Mouse (Mus musculus) adrenal gland, adult 8-10 months (tissue): ENCODE data around the gene Mroh3. TPM values are rescaled to one million over a fixed set of nuclear protein-coding genes. Genes with fewer than 3 reads are reported as not detected.

ENCODE experiments used
- DNase-seq: peaks from one replicate; pipeline ENCODE4 v3.0.0; 2022
- total RNA-seq, 4 experiments: library from RNA; stranded (reverse); gene quantifications; 2 replicates each; pipeline ENCODE4 v1.2.4; 2022

The Mroh3 gene
- total RNA-seq, 4 experiments from 2014 or later: not detected

DNA sequence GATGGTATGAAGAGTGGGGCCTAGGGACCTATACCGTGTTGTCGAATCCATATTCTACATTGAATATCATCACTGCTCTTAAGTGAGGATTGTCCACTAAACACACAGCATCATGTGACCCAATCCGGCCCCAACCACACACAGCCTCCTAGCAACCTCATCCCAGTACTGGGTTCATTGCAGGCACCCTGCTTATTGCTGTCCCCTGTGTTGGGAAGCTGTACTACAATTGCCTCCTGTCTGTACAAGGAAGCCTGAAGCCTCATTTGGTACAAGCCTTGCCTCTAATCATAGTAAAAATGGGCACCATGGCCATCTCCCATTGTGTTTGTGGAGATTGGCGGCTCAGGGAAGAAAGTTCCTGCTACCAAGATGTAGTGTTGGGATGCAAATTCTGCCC is 56.3 kb downstream of the Mroh3 start:
- no peak for DNase-seq

DNA sequence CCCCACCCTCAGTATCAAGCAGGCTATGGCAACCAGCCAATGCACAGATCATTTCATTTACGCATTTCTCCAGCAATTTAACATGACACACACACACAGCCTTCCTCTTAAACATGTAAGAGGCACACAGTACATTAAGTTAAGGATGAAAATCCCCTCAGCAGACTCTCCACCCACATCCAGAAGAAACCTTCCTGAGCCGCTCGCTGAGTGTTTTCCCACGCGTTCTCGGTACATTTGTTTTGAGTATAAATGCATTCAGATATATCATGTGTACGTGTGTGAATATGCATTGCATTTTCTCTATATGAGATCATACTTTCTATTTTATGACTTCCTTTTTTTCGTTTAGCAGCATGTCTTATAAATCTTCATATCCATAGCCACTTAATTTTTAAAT is 61.3 kb downstream of the Mroh3 start:
- DNase-seq: no peak

DNA sequence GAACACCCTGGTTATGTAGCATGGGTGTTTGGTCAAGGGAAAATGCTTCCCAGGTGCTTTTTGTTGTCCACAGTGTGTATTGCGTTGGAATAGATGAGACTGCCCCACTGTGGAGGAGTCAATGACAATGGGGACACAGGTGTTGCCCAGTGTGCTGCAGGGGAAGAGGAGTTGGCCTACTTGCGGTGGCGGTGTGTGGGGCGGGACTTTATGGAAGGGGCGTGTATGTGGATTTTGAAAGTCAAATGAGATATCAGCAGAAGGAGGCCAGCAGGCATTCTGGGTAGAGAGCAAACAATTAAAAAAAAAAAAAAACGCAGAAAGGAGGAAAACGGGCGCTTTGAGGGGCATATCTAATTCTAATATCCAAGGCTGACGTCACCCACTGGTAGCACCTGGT is 62.9 kb downstream of the Mroh3 start:
- DNase-seq: no peak

DNA sequence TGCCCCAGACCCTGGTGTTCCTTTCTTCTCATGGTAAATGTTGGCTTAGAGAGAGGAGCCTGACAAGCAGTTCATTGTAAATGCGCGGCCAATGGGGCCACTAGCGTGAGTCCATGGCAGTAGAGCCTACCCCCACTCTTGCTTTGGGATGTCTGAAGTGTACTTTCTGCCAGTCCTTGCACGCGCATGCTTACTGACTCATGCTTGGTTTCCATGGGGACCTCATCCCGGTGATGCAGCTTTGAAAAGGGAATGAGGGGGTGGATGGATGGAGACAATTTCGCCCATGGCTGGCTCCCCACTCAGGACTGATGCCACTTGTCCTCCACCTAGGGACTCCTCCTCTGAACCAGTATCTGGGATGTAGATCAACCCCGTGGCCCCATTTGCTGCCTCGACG is 69.1 kb downstream of the Mroh3 start:
- no peak for DNase-seq

DNA sequence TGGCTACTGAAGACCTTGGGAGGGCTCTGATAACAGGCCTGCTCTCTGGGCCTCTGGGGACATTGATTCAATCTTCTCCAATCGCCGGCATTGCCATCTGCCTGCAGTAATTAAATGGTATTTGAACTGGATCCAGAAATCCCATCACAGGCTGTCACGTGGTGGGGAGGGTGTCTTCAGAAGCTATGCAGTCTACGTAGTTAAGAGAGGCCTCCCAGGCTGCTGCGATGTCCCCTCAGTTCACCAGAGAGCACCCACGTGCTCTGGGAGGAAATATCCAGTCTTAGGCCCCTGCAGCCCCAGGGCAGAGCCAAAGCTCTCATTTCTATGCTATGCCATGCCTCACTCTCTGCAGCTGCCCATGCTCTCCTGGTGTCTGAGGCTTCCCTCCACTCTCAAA is 70.3 kb downstream of the Mroh3 start:
- DNase-seq: no peak

DNA sequence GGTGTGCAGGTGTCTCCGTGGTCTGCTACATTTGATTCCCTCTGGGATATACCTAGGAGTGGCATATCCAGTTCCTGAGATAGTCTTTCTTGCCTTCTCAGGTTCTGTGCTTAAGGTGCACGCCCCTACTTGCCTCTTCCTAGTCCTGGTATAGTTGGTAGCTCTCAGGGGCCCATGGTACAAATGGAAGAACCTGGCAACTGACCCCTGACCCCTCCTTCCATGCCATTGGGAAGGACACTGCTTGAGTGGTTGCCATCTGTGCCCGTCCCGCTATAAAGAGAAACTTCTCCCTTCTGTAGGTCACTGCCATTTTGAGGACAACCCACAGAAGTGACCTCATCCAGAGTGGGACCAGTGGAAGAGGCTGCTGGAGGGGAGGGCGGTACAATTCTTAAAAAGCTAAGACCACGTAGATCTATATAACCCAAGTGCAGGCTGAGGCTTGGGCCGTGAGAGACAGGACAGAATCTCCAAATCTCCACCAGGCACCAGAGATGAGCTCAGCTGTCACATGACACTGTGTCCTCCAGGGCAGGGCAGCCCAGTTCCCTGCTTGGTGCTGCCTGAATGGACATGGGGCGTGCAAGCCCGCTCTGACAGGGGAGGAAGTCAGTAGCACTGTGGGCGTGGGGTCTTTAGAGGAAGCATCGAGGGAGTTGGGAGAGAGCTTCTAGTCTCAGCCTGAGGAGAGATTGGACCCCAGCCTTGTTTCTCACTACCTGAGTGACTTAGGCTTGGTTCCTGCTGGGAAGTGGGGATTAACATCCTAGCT is 71.3 kb downstream of the Mroh3 start:
- DNase-seq: no peak

DNA sequence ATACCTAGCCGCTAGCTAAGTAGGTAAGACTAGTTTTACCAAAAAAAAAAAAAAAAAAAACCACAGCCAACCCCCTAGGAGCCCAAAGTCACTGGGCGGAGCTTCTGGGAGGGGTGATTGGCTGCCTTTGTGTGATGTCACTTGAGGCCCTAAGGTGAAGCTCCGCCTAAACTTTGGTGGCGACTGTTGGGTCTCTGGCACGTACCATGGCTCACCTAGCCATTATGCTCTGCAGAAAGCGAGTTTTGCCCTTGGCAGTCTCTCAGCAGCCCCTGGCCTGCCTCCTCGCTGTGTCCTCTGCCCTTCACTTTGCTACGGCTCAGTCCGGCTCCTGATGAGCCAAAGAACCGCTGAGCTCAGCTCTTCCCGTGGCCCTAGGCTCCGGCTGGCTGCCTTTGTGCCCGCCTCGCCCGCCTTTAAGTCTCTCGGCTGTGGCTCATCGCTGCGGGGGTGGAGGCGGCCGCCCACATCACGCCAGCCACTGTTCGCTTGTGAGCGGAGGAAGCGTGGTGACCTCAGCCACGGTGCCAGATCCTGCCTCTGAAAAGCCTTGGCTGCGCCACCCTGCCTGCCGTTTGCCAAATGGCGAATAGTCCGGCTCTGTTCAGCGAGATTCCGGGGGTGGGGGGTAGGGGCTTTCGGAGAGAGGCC is 72.5 kb downstream of the Mroh3 start:
- peak; percentile 84 for DNase-seq

DNA sequence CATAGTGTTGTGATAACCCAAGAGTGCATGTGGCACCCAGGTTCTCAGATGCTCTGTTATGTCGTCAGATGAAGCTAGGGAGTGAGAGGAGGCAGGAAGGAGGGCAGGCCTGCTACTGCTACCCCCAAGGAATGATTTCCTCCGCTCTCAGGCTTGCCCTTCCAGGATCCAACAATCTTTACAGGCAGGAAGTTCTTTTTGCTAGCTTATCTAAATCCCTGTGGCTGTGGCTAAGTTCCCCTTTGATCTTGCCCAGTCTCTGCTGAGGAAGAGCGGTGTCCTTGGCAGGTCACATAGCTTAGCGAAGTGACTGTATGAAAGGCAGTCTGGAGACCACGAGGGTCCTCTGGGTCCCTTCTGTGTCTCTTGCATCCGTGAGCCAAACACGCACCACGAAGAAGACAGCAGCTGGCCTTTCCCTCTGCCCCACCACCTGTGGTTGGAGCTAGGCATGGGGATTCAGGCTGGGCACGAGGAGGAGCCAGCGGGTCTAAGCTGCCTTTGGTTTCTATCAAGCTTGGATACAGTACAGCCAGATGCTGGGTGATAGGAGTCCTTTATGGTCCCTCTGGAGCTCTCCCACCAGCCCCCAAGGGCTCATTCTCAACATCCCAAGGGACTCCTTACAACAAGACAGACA is 74.3 kb downstream of the Mroh3 start:
- peak; percentile 28 for DNase-seq

DNA sequence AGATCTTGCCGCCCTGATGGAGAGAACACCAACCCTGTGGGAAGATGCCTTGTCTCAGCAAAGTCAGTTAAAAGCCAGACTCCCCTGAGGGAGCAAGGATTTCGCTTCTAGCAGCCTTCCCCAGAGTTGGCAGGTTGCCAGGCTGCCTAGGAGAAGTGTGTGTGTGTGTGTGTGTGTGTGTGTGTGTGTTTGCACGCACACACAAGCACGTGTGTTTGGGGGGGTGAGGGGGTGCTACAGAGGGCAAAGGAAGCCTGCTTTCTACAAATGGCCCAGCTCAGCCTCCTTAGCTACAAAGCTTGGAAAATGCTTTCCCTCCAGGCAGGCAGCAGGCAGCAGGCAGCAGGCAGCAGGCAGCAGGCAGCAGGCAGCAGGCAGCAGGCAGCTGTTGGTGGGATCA is 75.1 kb downstream of the Mroh3 start:
- DNase-seq: no peak

DNA sequence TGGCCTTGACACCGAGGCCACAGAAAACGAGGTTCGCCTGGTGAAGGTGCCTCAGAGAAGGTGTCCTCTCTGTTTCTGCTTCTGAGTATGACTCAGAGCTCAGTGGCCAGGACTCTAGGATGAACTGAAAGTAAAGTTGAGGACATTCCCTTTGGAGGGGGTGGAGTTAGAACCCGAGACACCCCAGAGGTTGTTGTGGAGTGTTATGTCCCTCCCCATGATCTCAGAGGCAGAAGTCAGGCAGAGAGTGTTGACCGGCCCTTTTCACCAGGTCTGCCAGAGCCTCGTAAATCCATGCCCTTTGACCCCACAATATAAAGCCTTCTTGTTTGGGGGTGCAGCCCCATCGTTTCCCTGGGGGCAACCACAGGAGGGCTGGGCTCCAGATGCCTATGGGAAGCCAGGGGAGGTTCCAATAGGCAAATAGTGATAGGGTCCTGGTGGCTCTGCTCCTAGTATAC is 75.5 kb downstream of the Mroh3 start:
- no peak for DNase-seq

DNA sequence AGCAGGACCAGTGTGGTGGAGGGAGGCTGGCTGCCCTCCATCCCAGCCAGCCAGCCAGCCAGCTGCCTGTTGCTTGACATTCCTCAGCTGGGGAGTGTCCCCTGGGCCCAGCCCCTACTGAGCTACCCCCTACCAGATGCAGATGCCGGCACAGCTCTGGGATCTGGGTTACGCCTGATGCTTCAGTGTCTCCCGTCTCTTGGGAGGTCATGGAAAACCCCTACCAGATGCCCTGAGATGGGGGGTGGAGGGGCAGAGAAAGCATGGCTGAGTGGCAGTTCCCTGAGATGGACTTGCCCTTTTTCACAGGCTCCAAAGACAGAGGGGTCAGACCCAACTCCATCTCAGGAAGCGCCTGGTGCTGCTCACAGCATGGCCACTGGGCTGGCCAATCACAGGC is 76.1 kb downstream of the Mroh3 start:
- DNase-seq: no peak

DNA sequence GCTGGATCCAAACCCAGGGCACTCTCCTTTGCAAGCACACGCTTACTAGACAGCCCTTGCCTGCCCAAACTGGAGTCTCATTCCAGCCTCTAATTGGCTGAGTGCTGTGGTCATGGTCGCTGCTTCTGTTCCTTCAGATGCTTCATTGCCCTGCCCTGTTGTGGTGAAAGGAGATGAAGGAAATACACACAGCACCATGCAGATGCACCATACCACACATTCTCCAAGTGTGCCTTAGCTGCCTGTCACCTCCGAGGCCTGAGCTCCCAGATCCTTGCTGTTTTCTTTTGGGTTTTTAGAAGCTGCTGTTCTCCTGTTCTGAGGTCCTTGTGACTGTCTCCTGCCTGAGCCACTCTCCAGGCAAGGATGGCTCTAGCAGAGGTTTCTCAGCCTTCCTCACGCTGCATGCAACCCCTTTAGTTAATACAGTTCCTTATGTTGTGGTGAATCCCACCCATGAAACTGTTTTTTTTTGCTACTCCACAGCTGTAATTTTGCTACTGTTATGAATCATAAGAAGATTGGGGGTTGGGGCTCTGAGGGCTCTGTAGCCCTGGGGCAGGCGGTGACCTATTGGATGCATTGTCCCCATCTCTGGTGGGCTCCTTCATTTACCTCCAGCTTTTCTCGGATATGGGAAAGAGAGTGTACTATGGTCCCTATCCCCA is 76.7 kb downstream of the Mroh3 start:
- DNase-seq: no peak

DNA sequence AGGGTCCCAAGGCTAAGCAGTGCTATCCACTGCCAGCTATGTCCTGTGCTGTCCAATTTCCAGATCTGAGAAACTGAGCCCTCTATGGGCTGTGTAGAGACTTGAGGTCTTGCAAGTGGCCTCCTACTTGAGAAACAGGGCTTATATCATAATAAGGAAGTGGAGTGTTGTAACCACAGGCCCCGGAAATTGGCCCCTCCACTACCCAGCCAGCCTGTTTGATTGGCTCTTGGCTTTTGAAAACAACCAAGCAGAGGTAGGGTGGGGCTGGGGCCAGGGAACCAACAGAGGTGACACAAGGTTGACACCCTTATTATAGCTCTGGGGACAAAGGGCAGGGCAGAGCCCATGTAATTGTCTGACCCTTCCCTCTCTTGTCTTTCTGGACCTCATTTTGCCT is 77.6 kb downstream of the Mroh3 start:
- DNase-seq: no peak

DNA sequence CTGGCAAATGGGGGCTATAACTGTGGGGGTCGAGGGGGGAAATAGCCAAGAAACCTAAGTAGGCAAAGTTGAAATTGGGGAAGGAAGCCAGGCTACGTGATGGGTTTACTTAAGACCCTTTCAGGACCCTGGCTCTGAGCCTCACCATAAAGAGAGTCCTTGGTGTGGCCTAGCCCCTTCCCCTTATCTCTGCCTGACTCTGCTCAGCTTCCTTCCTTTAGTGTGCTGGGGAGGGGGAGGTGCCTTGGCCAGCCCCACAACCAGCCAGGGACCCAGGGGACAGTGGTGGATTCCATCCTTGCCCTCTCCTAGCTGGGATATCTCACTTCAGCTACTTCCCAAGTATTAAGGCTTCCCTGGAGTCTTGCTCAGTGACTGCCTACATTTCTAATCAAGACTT is 78.1 kb downstream of the Mroh3 start:
- no peak for DNase-seq

DNA sequence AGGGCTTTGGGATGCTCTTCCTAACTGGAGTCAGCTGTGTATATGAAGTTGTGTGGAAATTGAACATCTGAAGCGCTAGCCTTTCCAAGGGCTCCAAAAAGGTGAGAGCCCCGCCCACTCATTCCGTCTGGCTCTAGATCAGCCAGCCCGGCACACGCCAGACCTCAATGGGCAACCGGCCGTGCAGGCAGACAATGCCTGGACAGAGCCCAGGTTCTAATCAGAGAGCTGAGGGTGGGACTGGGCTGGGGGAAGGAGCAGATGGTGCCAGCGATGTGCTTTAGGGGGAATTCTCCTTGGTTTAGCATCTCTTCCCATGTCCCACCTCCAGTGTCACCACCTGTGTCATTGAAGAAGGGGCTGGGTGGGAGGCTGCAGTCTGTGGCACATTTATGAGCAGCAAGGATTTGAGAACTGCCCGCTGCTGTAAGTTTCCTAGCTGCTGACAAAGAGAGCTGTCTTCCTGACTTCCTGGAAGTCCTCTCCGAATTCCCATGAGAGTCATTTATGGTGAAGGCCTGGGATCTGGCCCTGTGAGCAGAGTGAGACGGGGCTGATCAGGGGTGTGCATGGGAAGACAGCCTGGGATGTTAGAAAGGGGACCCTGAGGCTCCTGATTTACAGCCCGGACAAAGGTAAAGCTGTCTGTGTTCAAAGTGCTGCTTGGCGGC is 78.9 kb downstream of the Mroh3 start:
- no peak for DNase-seq

DNA sequence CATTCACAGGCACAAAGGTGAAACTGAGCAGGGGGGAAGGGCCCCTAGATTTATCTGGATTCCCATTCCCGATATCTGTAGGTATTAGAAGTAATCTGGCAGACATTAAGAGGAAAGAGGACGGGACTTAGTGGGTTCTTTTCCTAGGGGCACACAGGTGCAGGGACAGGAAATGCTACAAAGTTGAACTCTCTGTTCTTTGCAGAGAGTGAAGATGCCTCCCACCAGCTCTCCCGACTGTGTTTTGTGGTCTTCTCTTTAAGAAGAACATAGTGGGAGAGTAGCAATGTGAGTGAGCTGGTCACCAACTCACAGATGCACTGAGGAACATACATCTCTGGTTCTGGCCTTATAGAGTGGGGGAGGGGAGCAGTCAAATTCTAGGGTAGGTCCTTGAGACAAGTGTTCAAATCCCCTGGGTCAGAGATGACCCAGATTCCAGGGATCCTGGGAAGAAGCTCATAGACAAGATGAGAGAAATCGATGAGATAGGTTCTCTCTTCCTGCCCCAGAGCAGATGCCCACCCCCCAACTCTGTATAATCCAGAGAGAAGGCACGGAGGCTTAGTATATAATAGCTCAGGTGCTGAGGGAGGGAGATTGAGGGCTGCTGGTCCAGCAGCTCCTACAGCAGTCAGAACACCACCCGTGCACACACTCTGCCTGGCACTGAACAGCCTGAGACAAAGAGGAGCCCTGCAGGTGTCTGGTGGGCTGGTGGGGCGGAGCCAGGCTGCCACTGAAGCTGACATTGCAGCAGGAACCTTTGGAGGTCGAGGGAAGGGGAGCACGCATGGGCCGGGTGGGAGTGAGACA is 80.0 kb downstream of the Mroh3 start:
- no peak for DNase-seq

Other genes starting within 250 kb of the Mroh3 start
- gene Igfn1, start 206.5 kb downstream of the Mroh3 start, total RNA-seq: under 1 TPM in 3 of 4 experiments, not detected in 1; 0.12 to 0.17 (median 0.15) TPM
- 10 to 100 TPM; 37.4 to 55.6 (median 50.2) TPM for gene Tmem9, start 204.7 kb downstream of the Mroh3 start, total RNA-seq
- gene Ascl5, start 162.0 kb downstream of the Mroh3 start, total RNA-seq: not detected
- gene Cacna1s, start 160.1 kb downstream of the Mroh3 start, total RNA-seq: 1 to 10 TPM in 1 of 4 experiments, under 1 TPM in 3; 0.40 to 1.0 (median 0.75) TPM
- 10 to 100 TPM in 2 of 4 experiments, 1 to 10 TPM in 2; 3.8 to 12.3 (median 7.6) TPM for gene Kif21b, start 81.4 kb downstream of the Mroh3 start, total RNA-seq
- gene Inava, start 21.4 kb upstream of the Mroh3 start, total RNA-seq: under 1 TPM in 1 of 4 experiments, not detected in 3; 0.08 TPM
- gene Gpr25, start 48.0 kb upstream of the Mroh3 start, total RNA-seq: under 1 TPM in 1 of 4 experiments, not detected in 3; 0.38 TPM
- gene Camsap2, start 133.3 kb upstream of the Mroh3 start, total RNA-seq: 10 to 100 TPM; 31.6 to 46.8 (median 39.7) TPM
- gene Ddx59, start 202.4 kb upstream of the Mroh3 start, total RNA-seq: 10 to 100 TPM; 12.1 to 13.5 (median 12.9) TPM